Mouse (Mus musculus): ENCODE results near the gene Lbhd1. TPM values are rescaled to one million over a fixed set of nuclear protein-coding genes. Genes with fewer than 3 reads are reported as not detected.
"Not testable (repeated sequence)": the region's sequence is repeated elsewhere in the genome, so short reads cannot be mapped to it uniquely, and the experiment has no call there.

The Lbhd1 gene
- polyA plus RNA-seq, 1 experiment from 2014 or later = 118 TPM

- WGBS = 17% methylated on average over 3 of the region's 3 CpGs
- Histone ChIP-seq H3K4me1 (peaks cover 11% of the 10 kb centered on the region), H3K36me3 (replicated peaks) (peaks cover 32% of the 10 kb centered on the region), H3K4me3 (peak overlapping the region; percentile 94), H3K9me3 (no peaks in the 10 kb centered on the region), H3K27me3 (replicated peaks; ENCODE audit: low read depth, poor library complexity, severe bottlenecking) (no peaks in the 10 kb centered on the region), H3K27ac (replicated peaks) (peak overlapping the region; percentile 92)
- no peak for DNase-seq (ENCODE audit: low spot score)
Measured at GRCm38 (mm10) chr19:8881034-8881392, 2.5 kb upstream of the Lbhd1 start.

- Histone ChIP-seq H3K27ac (replicated peaks) (peak overlapping the region; percentile 93), H3K4me1 (peaks cover 17% of the 10 kb centered on the region), H3K36me3 (replicated peaks) (peaks cover 23% of the 10 kb centered on the region), H3K4me3 (peak overlapping the region; percentile 71), H3K9me3 (no peaks in the 10 kb centered on the region), H3K27me3 (replicated peaks; ENCODE audit: low read depth, poor library complexity, severe bottlenecking) (no peaks in the 10 kb centered on the region)
- 46% methylated on average over 1 of the region's 1 CpGs for WGBS
- DNase-seq (ENCODE audit: low spot score) = no peak
Measured at GRCm38 (mm10) chr19:8886916-8887584, 3.5 kb downstream of the Lbhd1 start.

GRCm38 (mm10) chr19:8887585-8888463, 4.3 kb downstream of the Lbhd1 start:
- WGBS = 15% methylated on average over 19 of the region's 19 CpGs
- DNase-seq (ENCODE audit: low spot score) = peak; percentile 18
- H3K9me3 ChIP-seq = no peaks in the 10 kb centered on the region

GRCm38 (mm10) chr19:8888511-8889385, 5.2 kb downstream of the Lbhd1 start, which contains the start of the genes 1810009A15Rik and Gm49416:
1810009A15Rik (plus strand) TSS chr19:8888853.
Gm49416 (plus strand) TSS chr19:8888926.
- Histone ChIP-seq H3K36me3 (replicated peaks) (peaks cover 23% of the 10 kb centered on the region), H3K27ac (replicated peaks) (peak within 1 kb of the TSS; percentile 93), H3K27me3 (replicated peaks; ENCODE audit: low read depth, poor library complexity, severe bottlenecking) (no peaks in the 10 kb centered on the region), H3K4me1 (peaks cover 21% of the 10 kb centered on the region), H3K9me3 (no peaks in the 10 kb centered on the region), H3K4me3 (peak within 1 kb of the TSS; percentile 71)
- under 1% methylated on average over 58 of the region's 58 CpGs for WGBS
- DNase-seq (ENCODE audit: low spot score) = peak; percentile 97

More at GRCm38 (mm10) chr19:8887585-8888463, 4.3 kb downstream of the Lbhd1 start:
- peak overlapping the region; percentile 71 for H3K4me3 ChIP-seq
- peaks cover 23% of the 10 kb centered on the region for H3K36me3 ChIP-seq (replicated peaks)
- peaks cover 17% of the 10 kb centered on the region for H3K4me1 ChIP-seq
- H3K27ac ChIP-seq (replicated peaks) = peak overlapping the region; percentile 93
- H3K27me3 ChIP-seq (replicated peaks; ENCODE audit: low read depth, poor library complexity, severe bottlenecking) = no peaks in the 10 kb centered on the region

GRCm38 (mm10) chr19:8892829-8893766, 9.6 kb downstream of the Lbhd1 start, which contains the start of gene Ints5:
Ints5 (plus strand) TSS chr19:8893005.
- Histone ChIP-seq H3K9me3 (no peaks in the 10 kb centered on the region), H3K27ac (replicated peaks) (peak within 1 kb of the TSS; percentile 95), H3K4me1 (peaks cover 38% of the 10 kb centered on the region), H3K27me3 (replicated peaks; ENCODE audit: low read depth, poor library complexity, severe bottlenecking) (no peaks in the 10 kb centered on the region), H3K36me3 (replicated peaks) (peaks cover 51% of the 10 kb centered on the region), H3K4me3 (peak within 1 kb of the TSS; percentile 91)
- DNase-seq (ENCODE audit: low spot score) = peak; percentile 88
- 4% methylated on average over 54 of the region's 54 CpGs for WGBS

- no peak for DNase-seq (ENCODE audit: low spot score)
- H3K4me3 ChIP-seq = no peak overlapping the region; the same call in 1 of the 2 replicates
- no peaks in the 10 kb centered on the region for H3K27me3 ChIP-seq (replicated peaks; ENCODE audit: low read depth, poor library complexity, severe bottlenecking)
- peaks cover 44% of the 10 kb centered on the region for H3K4me1 ChIP-seq
- no peaks in the 10 kb centered on the region for H3K9me3 ChIP-seq
- 89% methylated on average over 9 of the region's 9 CpGs for WGBS
- no peak overlapping the region for H3K27ac ChIP-seq (replicated peaks)
- H3K36me3 ChIP-seq (replicated peaks) = peaks cover 47% of the 10 kb centered on the region
Measured at GRCm38 (mm10) chr19:8895397-8895960, 11.9 kb downstream of the Lbhd1 start.

- 89% methylated on average over 5 of the region's 5 CpGs for WGBS
- H3K9me3 ChIP-seq; H3K27ac ChIP-seq (replicated peaks); DNase-seq (ENCODE audit: low spot score); H3K27me3 ChIP-seq (replicated peaks; ENCODE audit: low read depth, poor library complexity, severe bottlenecking): not testable (repeated sequence)
- Histone ChIP-seq H3K4me1 (peaks cover 44% of the 10 kb centered on the region), H3K4me3 (peak overlapping the region; percentile 93; the same call in 1 of the 2 replicates), H3K36me3 (replicated peaks) (peaks cover 45% of the 10 kb centered on the region)
Measured at GRCm38 (mm10) chr19:8896231-8896630, 12.7 kb downstream of the Lbhd1 start.

GRCm38 (mm10) chr19:8897211-8897864, 13.8 kb downstream of the Lbhd1 start:
- peak overlapping the region; percentile 96 for H3K27ac ChIP-seq (replicated peaks)
- DNase-seq (ENCODE audit: low spot score) = peak; percentile 65
- H3K36me3 ChIP-seq (replicated peaks) = peaks cover 49% of the 10 kb centered on the region
- peak overlapping the region; percentile 93 for H3K4me3 ChIP-seq
- H3K27me3 ChIP-seq (replicated peaks; ENCODE audit: low read depth, poor library complexity, severe bottlenecking); H3K9me3 ChIP-seq: not testable (repeated sequence)
- WGBS = 26% methylated on average over 21 of the region's 21 CpGs
- peaks cover 44% of the 10 kb centered on the region for H3K4me1 ChIP-seq

- H3K4me3 ChIP-seq = peak within 1 kb of the TSS; percentile 93
- no peaks in the 10 kb centered on the region for H3K9me3 ChIP-seq
- peaks cover 44% of the 10 kb centered on the region for H3K4me1 ChIP-seq
- no peaks in the 10 kb centered on the region for H3K27me3 ChIP-seq (replicated peaks; ENCODE audit: low read depth, poor library complexity, severe bottlenecking)
- peak within 1 kb of the TSS; percentile 96 for H3K27ac ChIP-seq (replicated peaks)
- under 1% methylated on average over 53 of the region's 53 CpGs for WGBS
- DNase-seq (ENCODE audit: low spot score) = peak; percentile 98
- peaks cover 56% of the 10 kb centered on the region for H3K36me3 ChIP-seq (replicated peaks)
Measured at GRCm38 (mm10) chr19:8897865-8898495, 14.4 kb downstream of the Lbhd1 start, which contains the start of gene Ganab. Ganab (plus strand) TSS chr19:8898071.

- peaks cover 42% of the 10 kb centered on the region for H3K4me1 ChIP-seq
- H3K27me3 ChIP-seq (replicated peaks; ENCODE audit: low read depth, poor library complexity, severe bottlenecking) = no peaks in the 10 kb centered on the region
- H3K9me3 ChIP-seq = no peaks in the 10 kb centered on the region
- H3K36me3 ChIP-seq (replicated peaks) = peaks cover 62% of the 10 kb centered on the region
- peak overlapping the region; percentile 96 for H3K27ac ChIP-seq (replicated peaks)
- H3K4me3 ChIP-seq = peak overlapping the region; percentile 93
- 17% methylated on average over 13 of the region's 13 CpGs for WGBS
- no peak for DNase-seq (ENCODE audit: low spot score)
Measured at GRCm38 (mm10) chr19:8898576-8898975, 15.0 kb downstream of the Lbhd1 start.

Data from embryonic facial prominence, embryonic 10.5 days (tissue).